Mouse (Mus musculus) testis, adult 2 months (tissue): Measurements from ENCODE around the gene Zfp692.

Experiments used
- CTCF ChIP-seq: fragments of 200-500 bp; IDR thresholded peaks from 2 replicates; pipeline ENCODE4 v1.5.1; 2012; ENCODE audit warnings: low read depth, mild to moderate bottlenecking, inconsistent platforms, low read length, moderate library complexity; ENCODE audit not compliant: control insufficient read depth, insufficient read depth, insufficient replicate concordance
- POLR2A ChIP-seq: fragments of 200-500 bp; IDR thresholded peaks from 2 replicates; pipeline ENCODE4 v1.6.1; 2012; ENCODE audit warnings: low read depth, mild to moderate bottlenecking, inconsistent platforms, low read length, moderate library complexity; ENCODE audit not compliant: control insufficient read depth

- TF ChIP-seq POLR2A (no peak), CTCF (no peak)
Measured at GRCm38 (mm10) chr11:58264546-58264945, 42.3 kb upstream of the Zfp692 start.
